26 mouse cellular contexts compared by ENCODE assay signal in the genomic region with DNA sequence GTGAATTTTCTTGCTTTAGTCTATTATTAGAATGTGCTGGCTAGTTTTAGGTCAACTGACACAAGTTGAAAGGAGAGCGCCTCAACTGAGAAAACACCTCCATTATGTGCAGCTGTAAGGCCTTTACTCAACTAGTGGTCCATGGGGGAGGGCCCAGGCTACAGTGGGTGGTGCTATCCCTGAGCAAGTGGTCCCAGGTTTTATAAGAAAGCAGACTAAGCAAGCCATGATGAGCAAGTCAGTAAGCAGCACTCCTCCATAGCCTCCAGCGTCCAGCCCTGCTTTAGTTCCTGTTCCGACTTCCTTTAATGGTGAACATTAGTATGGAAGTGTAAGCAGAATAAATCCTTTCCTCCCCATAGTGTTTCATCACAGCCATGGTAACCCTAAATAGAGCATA.
"Had no signal": no experiment of that assay in that cellular context is flagged by ENCODE, and none has a peak within 500 bp of the region (broad histone marks: within the 10 kb centered on the region; RNA-seq: fewer than 3 reads in every experiment).

No protein-coding gene starts in this region.

- H3K36me3 ChIP-seq: heart, embryonic 13.5 days; heart, embryonic 15.5 days; hindbrain, embryonic 13.5 days; hindbrain, embryonic 15.5 days; kidney, embryonic 15.5 days; liver, embryonic 13.5 days; liver, embryonic 15.5 days had no signal

- ATAC-seq: hindbrain, postnatal 0 days; intestine, embryonic 16.5 days had no signal

- H3K4me2 ChIP-seq: heart, embryonic 13.5 days; heart, embryonic 15.5 days; hindbrain, embryonic 13.5 days; hindbrain, embryonic 15.5 days; kidney, embryonic 15.5 days; liver, embryonic 11.5 days; liver, embryonic 13.5 days; liver, embryonic 15.5 days had no signal

- H3K27ac ChIP-seq: gastrocnemius, adult 2 months; heart, adult 2 months; heart, embryonic 13.5 days; heart, embryonic 15.5 days; hindbrain, embryonic 13.5 days; hindbrain, embryonic 15.5 days; hindbrain, postnatal 0 days; kidney, embryonic 15.5 days; kidney, postnatal 0 days; liver, embryonic 13.5 days; liver, embryonic 15.5 days had no signal

- DNase-seq: gastrocnemius, adult 2 months; gastrocnemius, postnatal 10 days; gastrocnemius, postnatal 25 days; heart, adult 2 months; heart, postnatal 14 days; heart, postnatal 4 days; kidney, adult 11 months; kidney, adult 2 months; kidney, adult 9 months; kidney, postnatal 14 days; kidney, postnatal 36 days; layer of hippocampus, adult 9-11 months; layer of hippocampus, postnatal 36 days; left cerebral cortex, postnatal 4 days; liver; liver, embryonic 13.5 days had no signal

- H3K9me3 ChIP-seq: heart, embryonic 13.5 days; heart, embryonic 15.5 days; hindbrain, embryonic 15.5 days; kidney, embryonic 15.5 days; liver, embryonic 13.5 days; liver, embryonic 15.5 days had no signal

- H3K4me1 ChIP-seq: heart, embryonic 13.5 days; heart, embryonic 15.5 days; hindbrain, embryonic 13.5 days; hindbrain, embryonic 15.5 days; kidney, embryonic 15.5 days; liver, embryonic 15.5 days had no signal

- H3K27me3 ChIP-seq: heart, embryonic 13.5 days; heart, embryonic 15.5 days; hindbrain, embryonic 13.5 days; hindbrain, embryonic 15.5 days; kidney, embryonic 15.5 days; liver, embryonic 13.5 days; liver, embryonic 15.5 days had no signal

- H3K4me3 ChIP-seq: gastrocnemius, adult 2 months; heart, adult 2 months; heart, embryonic 13.5 days; heart, embryonic 15.5 days; hindbrain, embryonic 13.5 days; hindbrain, embryonic 15.5 days; kidney, embryonic 15.5 days; liver, embryonic 13.5 days; liver, embryonic 15.5 days had no signal

- H3K9ac ChIP-seq: heart, embryonic 13.5 days; heart, embryonic 15.5 days; hindbrain, embryonic 13.5 days; hindbrain, embryonic 15.5 days; kidney, embryonic 15.5 days; liver, embryonic 13.5 days; liver, embryonic 15.5 days had no signal
